Mouse (Mus musculus) G1E (cell line): ENCODE measurements around the gene Cops4.

Experiments used
- CTCF ChIP-seq: IDR thresholded peaks from 2 replicates; pipeline ENCODE4 v1.5.1; 2012; ENCODE audit warnings: low read depth, low read length, inconsistent platforms, mixed read lengths
- GATA1 ChIP-seq: IDR thresholded peaks from 2 replicates; pipeline ENCODE4 v1.6.1; 2012; ENCODE audit warnings: borderline replicate concordance, low read length, inconsistent platforms, mixed read lengths

DNA sequence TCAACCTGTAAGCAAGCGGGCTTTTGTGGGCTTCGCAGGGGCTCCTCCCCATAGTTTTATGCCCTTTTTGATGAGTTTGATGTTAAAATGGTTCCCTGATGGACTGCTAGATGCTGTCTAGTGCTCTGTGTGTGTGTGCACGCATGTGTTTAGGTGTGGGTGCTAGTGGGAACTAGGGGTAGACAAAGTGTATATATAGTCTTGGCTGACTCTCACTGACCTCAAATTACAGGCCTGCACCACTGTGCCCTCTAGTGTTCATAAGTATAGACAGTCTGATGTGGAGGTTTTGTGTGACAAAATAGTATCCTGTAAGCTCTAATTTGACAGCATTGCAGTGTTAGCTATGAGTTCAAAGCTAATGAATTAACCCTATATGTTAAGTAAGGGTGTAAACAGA, 18.5 kb downstream of the Cops4 start:
- TF ChIP-seq CTCF (0 out of 2 replicates have a peak, but pooled peaks have one; percentile 31), GATA1 (no peak)
